Mouse (Mus musculus) megakaryocyte, embryonic 14.5 days (primary cell): ENCODE measurements at regions not wholly inside any gene's neighbourhood (a gene's known extent, or its start where the extent isn't known, plus 50 kb on each side); places are given as distances from the start of the nearest gene placed in this dataset.

Experiments
- H3K27me3 ChIP-seq: replicated peaks from 2 replicates; pipeline ENCODE3; 2012; ENCODE audit warnings: inconsistent platforms
- H3K36me3 ChIP-seq: replicated peaks from 2 replicates; pipeline ENCODE3; 2012; ENCODE audit warnings: low read length, inconsistent platforms, mixed read lengths
- H3K4me1 ChIP-seq: 2 replicates; pipeline ENCODE4 v1.6.1; 2012; ENCODE audit warnings: inconsistent platforms
- H3K4me3 ChIP-seq: replicated peaks from 2 replicates; pipeline ENCODE3; 2012; ENCODE audit warnings: moderate library complexity, mild to moderate bottlenecking, inconsistent platforms
- H3K9me3 ChIP-seq: 2 replicates; pipeline ENCODE4 v1.6.1; 2012; ENCODE audit warnings: inconsistent platforms
- FLI1 ChIP-seq: IDR thresholded peaks from 2 replicates; pipeline ENCODE4 v1.6.1; 2012; ENCODE audit warnings: low read length, inconsistent platforms, mixed read lengths
- GATA1 ChIP-seq: IDR thresholded peaks from 3 replicates; pipeline ENCODE4 v1.6.1; 2012; ENCODE audit warnings: mixed read lengths, low read length, inconsistent platforms, borderline replicate concordance

- Histone ChIP-seq H3K36me3 (peaks cover 9% of the 10 kb centered on the region), H3K9me3 (peaks cover 7% of the 10 kb centered on the region), H3K4me1 (peaks cover 44% of the 10 kb centered on the region), H3K4me3 (no peak overlapping the region), H3K27me3 (no peaks in the 10 kb centered on the region)
- TF ChIP-seq GATA1 (no peak), FLI1 (no peak)
Measured at GRCm38 (mm10) chr12:16179897-16180296, 363.2 kb upstream of the Trib2 start.

GRCm38 (mm10) chr12:16176326-16176725 is 359.6 kb upstream of the Trib2 start:
- H3K36me3 ChIP-seq, result peaks cover 11% of the 10 kb centered on the region
- H3K4me3 ChIP-seq, result no peak overlapping the region
- peaks cover 9% of the 10 kb centered on the region for H3K9me3 ChIP-seq
- peaks cover 13% of the 10 kb centered on the region for H3K4me1 ChIP-seq
- no peaks in the 10 kb centered on the region for H3K27me3 ChIP-seq
- TF ChIP-seq GATA1 (no peak), FLI1 (no peak)

DNA sequence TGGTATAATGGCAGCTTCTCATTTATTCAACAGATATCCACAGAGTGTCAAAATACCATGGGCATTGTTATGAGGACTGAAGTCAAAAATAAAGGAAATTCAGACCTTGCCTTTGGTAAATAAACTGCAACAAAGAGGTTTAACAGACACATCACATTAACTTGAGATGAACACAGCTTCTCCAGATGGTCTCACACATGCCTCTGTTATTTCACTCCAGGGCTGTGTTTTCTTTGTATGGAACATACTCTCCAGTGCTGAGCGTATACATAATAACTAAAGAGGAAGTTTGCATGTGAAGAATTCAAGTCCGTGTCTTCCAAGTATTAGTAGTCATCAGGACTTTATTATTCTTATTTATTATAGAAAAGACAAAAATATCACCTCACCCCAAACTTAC is 355.5 kb upstream of the Trib2 start:
- Histone ChIP-seq H3K9me3 (peaks cover 9% of the 10 kb centered on the region), H3K27me3 (no peaks in the 10 kb centered on the region), H3K4me3 (no peak overlapping the region), H3K36me3 (peaks cover 11% of the 10 kb centered on the region), H3K4me1 (peaks cover 21% of the 10 kb centered on the region)
- TF ChIP-seq FLI1, result no peak
- TF ChIP-seq GATA1, result no peak

DNA sequence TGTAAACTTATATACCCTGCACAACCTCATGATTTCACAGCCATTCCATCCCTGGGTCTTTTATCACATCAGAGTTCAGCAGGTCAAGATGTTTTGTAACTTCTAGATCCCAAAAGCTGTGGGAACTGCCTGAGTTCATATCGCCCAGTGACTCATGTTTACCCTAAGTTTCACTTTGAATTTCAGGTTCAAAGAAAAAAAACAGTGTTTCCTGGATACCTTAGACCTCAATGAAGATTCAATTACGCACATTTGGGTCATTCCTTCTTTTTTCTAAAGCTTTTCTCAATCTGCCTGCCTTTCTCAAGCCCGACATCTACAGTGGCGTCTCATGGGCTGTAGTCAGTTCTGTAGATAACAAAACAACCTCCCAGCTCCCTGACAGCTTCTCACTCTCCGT is 354.9 kb upstream of the Trib2 start:
- Histone ChIP-seq H3K9me3 (peaks cover 9% of the 10 kb centered on the region), H3K4me3 (no peak overlapping the region), H3K27me3 (no peaks in the 10 kb centered on the region), H3K4me1 (peaks cover 21% of the 10 kb centered on the region), H3K36me3 (peaks cover 11% of the 10 kb centered on the region)
- TF ChIP-seq GATA1 (no peak), FLI1 (no peak)

GRCm38 (mm10) chr12:16169781-16170535 is 353.2 kb upstream of the Trib2 start:
- TF ChIP-seq FLI1 (no peak), GATA1 (no peak)
- peaks cover 2% of the 10 kb centered on the region for H3K36me3 ChIP-seq
- peaks cover 23% of the 10 kb centered on the region for H3K4me1 ChIP-seq
- H3K27me3 ChIP-seq, result peaks cover 3% of the 10 kb centered on the region
- no peak overlapping the region for H3K4me3 ChIP-seq
- peaks cover 2% of the 10 kb centered on the region; the same call in 1 of the 2 replicates for H3K9me3 ChIP-seq

GRCm38 (mm10) chr12:16167793-16168343 is 351.1 kb upstream of the Trib2 start:
- Histone ChIP-seq H3K4me3 (no peak overlapping the region), H3K9me3 (no peaks in the 10 kb centered on the region), H3K36me3 (no peaks in the 10 kb centered on the region), H3K4me1 (peaks cover 23% of the 10 kb centered on the region), H3K27me3 (peaks cover 3% of the 10 kb centered on the region)
- TF ChIP-seq GATA1 (no peak), FLI1 (no peak)

DNA sequence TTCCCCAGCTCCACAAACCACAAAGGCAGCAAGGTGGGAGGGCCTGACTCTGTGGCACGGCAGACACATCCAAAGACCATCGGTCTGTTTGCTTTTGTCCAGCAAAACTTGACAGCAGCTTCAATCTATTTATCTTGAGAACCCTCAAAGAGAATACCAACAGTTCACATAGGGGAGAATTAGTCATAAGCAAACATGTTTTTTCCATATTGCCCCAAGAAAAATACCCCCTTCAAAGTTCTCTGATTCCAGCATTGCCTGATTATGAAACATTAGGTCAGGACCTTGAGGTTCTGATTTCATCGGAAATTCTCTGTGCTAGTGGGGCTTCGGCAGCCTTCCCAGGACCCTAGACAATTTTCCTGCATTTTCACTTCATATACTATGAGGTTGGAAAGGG is 348.4 kb upstream of the Trib2 start:
- peaks cover 3% of the 10 kb centered on the region for H3K27me3 ChIP-seq
- no peaks in the 10 kb centered on the region for H3K36me3 ChIP-seq
- H3K4me1 ChIP-seq, result peaks cover 13% of the 10 kb centered on the region
- no peak overlapping the region for H3K4me3 ChIP-seq
- TF ChIP-seq GATA1 (no peak), FLI1 (no peak)
- no peaks in the 10 kb centered on the region for H3K9me3 ChIP-seq

DNA sequence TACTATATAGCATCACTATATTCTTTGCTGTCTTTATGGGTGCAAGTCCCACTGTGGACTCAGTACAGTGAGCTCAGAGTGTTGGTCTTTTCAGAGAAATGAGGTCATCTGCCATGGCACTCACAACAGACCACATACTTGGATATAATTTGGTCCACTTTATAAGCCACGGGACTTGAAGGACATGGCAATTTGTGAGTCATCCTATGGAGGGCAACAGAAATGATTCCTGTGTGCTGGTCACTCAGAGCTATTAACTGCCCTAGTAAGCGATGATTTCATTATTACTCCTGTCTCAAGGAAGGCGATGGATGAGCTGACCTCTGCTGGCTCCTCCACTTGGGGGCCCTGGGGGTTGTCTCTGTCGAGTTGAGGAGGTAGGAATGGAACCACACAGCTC is 345.2 kb upstream of the Trib2 start:
- TF ChIP-seq FLI1 (no peak), GATA1 (no peak)
- no peaks in the 10 kb centered on the region for H3K36me3 ChIP-seq
- no peak overlapping the region for H3K4me3 ChIP-seq
- peaks cover 6% of the 10 kb centered on the region; the same call in 1 of the 2 replicates for H3K4me1 ChIP-seq
- no peaks in the 10 kb centered on the region for H3K9me3 ChIP-seq
- peaks cover 3% of the 10 kb centered on the region for H3K27me3 ChIP-seq

- Histone ChIP-seq H3K9me3 (no peaks in the 10 kb centered on the region), H3K27me3 (no peaks in the 10 kb centered on the region), H3K36me3 (no peaks in the 10 kb centered on the region), H3K4me1 (peaks cover 35% of the 10 kb centered on the region), H3K4me3 (no peak overlapping the region)
- no peak for TF ChIP-seq FLI1
- TF ChIP-seq GATA1, result no peak
Measured at GRCm38 (mm10) chr12:16157896-16158295, 341.2 kb upstream of the Trib2 start.

GRCm38 (mm10) chr12:16155791-16156558 is 339.3 kb upstream of the Trib2 start:
- no peaks in the 10 kb centered on the region for H3K36me3 ChIP-seq
- no peaks in the 10 kb centered on the region for H3K9me3 ChIP-seq
- TF ChIP-seq FLI1, result no peak
- no peak for TF ChIP-seq GATA1
- H3K27me3 ChIP-seq, result no peaks in the 10 kb centered on the region
- H3K4me1 ChIP-seq, result peaks cover 43% of the 10 kb centered on the region
- H3K4me3 ChIP-seq, result no peak overlapping the region
